Mouse (Mus musculus) mouse embryonic stem cell (cell line): Measurements from ENCODE around the gene Nphs2.

Source experiments
- in situ Hi-C, 2 experiments: fragments of 300-500 bp; cut with MboI; formaldehyde crosslinking; loops; 1 replicate in 1 of 2; 3 replicates in 1 of 2; pipeline ENCODE4 v1.14.3; 2019 to 2020; ENCODE audit warnings: low sequenced_read_pairs in 2 of 2, low pct_unique_long_range_greater_than_20kb in 1 of 2, mixed read lengths in 1 of 2; ENCODE audit not compliant: unreplicated experiment in 1 of 2

Gene Nphs2

DNA sequence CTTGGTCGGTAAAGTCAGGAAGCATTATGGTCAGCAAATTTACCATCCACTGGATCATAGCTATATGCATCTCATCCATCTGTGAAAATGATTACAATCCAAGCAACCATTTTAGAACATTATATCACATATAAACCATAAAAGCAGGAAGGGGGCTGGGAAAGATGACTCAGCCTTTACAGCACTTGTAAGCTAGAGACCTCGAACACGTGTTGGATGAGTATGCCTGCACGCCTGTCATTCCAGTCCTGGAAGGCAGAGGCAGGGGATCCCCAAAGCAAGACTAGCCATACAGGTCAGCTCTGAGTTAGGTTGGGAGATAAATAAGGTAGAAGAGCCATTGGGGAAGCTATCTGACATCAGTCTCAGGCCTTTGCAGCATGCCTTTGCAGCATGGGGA lies 38.5 kb downstream of the Nphs2 start:
- in situ Hi-C loops: no loop called here

DNA sequence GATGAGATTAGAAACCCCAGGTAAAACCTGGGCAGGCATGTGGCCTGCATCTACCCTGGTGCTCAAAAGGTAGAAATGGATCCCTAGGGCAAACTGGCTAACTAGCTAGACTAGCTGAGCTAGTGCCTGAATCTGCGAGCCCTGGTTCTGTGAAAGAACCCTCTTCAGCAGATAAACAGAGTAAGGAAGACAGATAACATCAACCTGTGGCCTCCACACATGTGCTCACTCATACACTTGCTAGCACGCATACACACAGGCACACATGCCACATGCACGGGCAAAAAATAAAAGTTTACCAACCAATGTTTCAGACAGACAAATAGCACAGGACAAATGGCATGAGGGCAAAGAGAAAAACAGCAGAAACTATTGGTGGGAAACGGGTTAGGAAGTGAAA lies 39.9 kb downstream of the Nphs2 start:
- in situ Hi-C loops: no loop called here

DNA sequence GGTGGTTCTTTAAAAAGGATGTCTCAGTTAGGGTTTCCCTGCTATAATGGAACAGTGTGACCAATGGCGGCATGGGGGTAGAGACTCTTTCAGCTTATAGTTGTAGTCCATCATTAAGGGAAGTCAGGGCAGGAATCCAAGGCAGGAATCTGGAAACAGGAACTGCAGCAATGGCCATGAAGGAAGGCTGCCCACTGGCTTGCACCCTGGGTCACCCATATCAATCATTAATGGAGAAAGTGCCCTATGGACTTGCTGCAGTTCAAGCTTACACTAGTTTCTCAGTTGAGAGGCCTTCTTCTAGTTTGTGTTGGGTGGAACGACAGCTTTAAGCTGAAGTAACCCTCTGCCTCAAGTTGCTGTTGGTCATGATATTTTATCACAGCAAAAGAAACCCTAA lies 41.9 kb downstream of the Nphs2 start:
- in situ Hi-C loops: no loop called here

GRCm38 (mm10) chr1:156365740-156366139 lies 55.2 kb downstream of the Nphs2 start, which contains the start of gene Gm2000:
Gene Gm2000 (plus strand): TSS chr1:156366040.
- in situ Hi-C loops: no loop called here
